Comparison of ENCODE assay signal across 8 mouse cellular contexts in genomic region chr19:5139640-5140039, GRCm38 (mm10). TPM values are rescaled to one million over a fixed set of nuclear protein-coding genes. Genes with fewer than 3 reads are reported as not detected.
A peak's percentile ranks its signal among the peaks of the same experiment; 100 is the strongest.
DNase-seq lines count a peak whose midpoint lies in the region; ATAC-seq lines count a peak whose summit lies in the region.

No protein-coding gene starts in this region.

- H3K4me3 ChIP-seq in hindbrain, embryonic 11.5 days (ENCODE audit: low read depth, low read length), result no peak overlapping the region
- no peak overlapping the region for H3K4me3 ChIP-seq in hindbrain, embryonic 12.5 days
- no peak overlapping the region for H3K4me3 ChIP-seq in midbrain, embryonic 13.5 days (replicated peaks)
- no peak overlapping the region for H3K4me3 ChIP-seq in stomach, embryonic 14.5 days (ENCODE audit: low read depth, low read length)

- WGBS in hindbrain, embryonic 11.5 days, result 3% methylated on average over 2 of the region's 2 CpGs
- 0% methylated on average over 2 of the region's 2 CpGs for WGBS in hindbrain, embryonic 12.5 days
- 2% methylated on average over 2 of the region's 2 CpGs for WGBS in midbrain, embryonic 13.5 days
- 4% methylated on average over 2 of the region's 2 CpGs for whole genome bisulfite sequencing in stomach, embryonic 14.5 days

- peak; percentile 72 for DNase-seq in hindbrain, embryonic 11.5 days (ENCODE audit: low spot score)
- DNase-seq in R1 (ENCODE audit: low read depth, low spot score), result peak; percentile 65
- DNase-seq in embryo, embryonic 10 days (ENCODE audit: low spot score), result peak; percentile 27
- peak; percentile 31 to 64 for DNase-seq in heart, postnatal 36 days
- peak; percentile 48 for DNase-seq in left cerebral cortex, adult 11 months (ENCODE audit: low spot score)

- H3K9me3 ChIP-seq in hindbrain, embryonic 11.5 days (ENCODE audit: control insufficient read depth, low read length), result no peaks in the 10 kb centered on the region
- H3K9me3 ChIP-seq in hindbrain, embryonic 12.5 days (replicated peaks), result no peaks in the 10 kb centered on the region
- no peaks in the 10 kb centered on the region for H3K9me3 ChIP-seq in midbrain, embryonic 13.5 days
- no peaks in the 10 kb centered on the region for H3K9me3 ChIP-seq in stomach, embryonic 14.5 days (ENCODE audit: control insufficient read depth, low read depth, low read length)

- ATAC-seq in hindbrain, embryonic 11.5 days (ENCODE audit: low FRiP score), result no peak
- no peak for ATAC-seq in hindbrain, embryonic 12.5 days (ENCODE audit: low FRiP score)
- peak; percentile 60; the same call in 1 of the 2 replicates for ATAC-seq in midbrain, embryonic 13.5 days
- 0 out of 2 replicates have a peak, but pooled peaks have one; percentile 42 for ATAC-seq in stomach, embryonic 14.5 days (ENCODE audit: insufficient number of reproducible peaks, insufficient read depth, low FRiP score, low read depth)

- no peak overlapping the region for H3K4me2 ChIP-seq in hindbrain, embryonic 11.5 days (replicated peaks; ENCODE audit: low read depth, low read length)
- no peak overlapping the region for H3K4me2 ChIP-seq in hindbrain, embryonic 12.5 days (replicated peaks)
- no peak overlapping the region for H3K4me2 ChIP-seq in midbrain, embryonic 13.5 days (replicated peaks)
- H3K4me2 ChIP-seq in stomach, embryonic 14.5 days (replicated peaks; ENCODE audit: low read depth, low read length), result no peak overlapping the region

- no peak overlapping the region for H3K9ac ChIP-seq in hindbrain, embryonic 11.5 days (ENCODE audit: low read depth, low read length)
- H3K9ac ChIP-seq in hindbrain, embryonic 12.5 days, result no peak overlapping the region
- no peak overlapping the region for H3K9ac ChIP-seq in midbrain, embryonic 13.5 days (replicated peaks)
- H3K9ac ChIP-seq in stomach, embryonic 14.5 days (replicated peaks; ENCODE audit: low read depth, low read length), result no peak overlapping the region

- no peaks in the 10 kb centered on the region for H3K36me3 ChIP-seq in hindbrain, embryonic 11.5 days (ENCODE audit: control insufficient read depth, insufficient read depth, low read length)
- H3K36me3 ChIP-seq in hindbrain, embryonic 12.5 days, result peaks cover 38% of the 10 kb centered on the region
- H3K36me3 ChIP-seq in midbrain, embryonic 13.5 days, result peaks cover 69% of the 10 kb centered on the region
- peaks cover 25% of the 10 kb centered on the region for H3K36me3 ChIP-seq in stomach, embryonic 14.5 days (ENCODE audit: control insufficient read depth, insufficient read depth, low read length)

- H3K27ac ChIP-seq in hindbrain, embryonic 11.5 days (ENCODE audit: low read depth, low read length), result no peak overlapping the region
- H3K27ac ChIP-seq in hindbrain, embryonic 12.5 days, result no peak overlapping the region
- H3K27ac ChIP-seq in midbrain, embryonic 13.5 days, result no peak overlapping the region
- no peak overlapping the region for H3K27ac ChIP-seq in stomach, embryonic 14.5 days (ENCODE audit: low read length)

- H3K4me1 ChIP-seq in hindbrain, embryonic 11.5 days (replicated peaks; ENCODE audit: control insufficient read depth, insufficient read depth, low read length), result no peaks in the 10 kb centered on the region
- no peaks in the 10 kb centered on the region for H3K4me1 ChIP-seq in hindbrain, embryonic 12.5 days
- no peaks in the 10 kb centered on the region for H3K4me1 ChIP-seq in midbrain, embryonic 13.5 days (replicated peaks)
- no peaks in the 10 kb centered on the region for H3K4me1 ChIP-seq in stomach, embryonic 14.5 days (ENCODE audit: control insufficient read depth, insufficient read depth, low read length)

- no peaks in the 10 kb centered on the region for H3K27me3 ChIP-seq in hindbrain, embryonic 11.5 days (ENCODE audit: control insufficient read depth, insufficient read depth, low read length)
- H3K27me3 ChIP-seq in hindbrain, embryonic 12.5 days, result no peaks in the 10 kb centered on the region
- H3K27me3 ChIP-seq in midbrain, embryonic 13.5 days, result no peaks in the 10 kb centered on the region
- H3K27me3 ChIP-seq in stomach, embryonic 14.5 days (ENCODE audit: control insufficient read depth, insufficient read depth, low read length), result no peaks in the 10 kb centered on the region

- intact Hi-C loops in heart, postnatal 36 days (cut with DNase I), result loop anchor here (1.0 to 2.0 kb wide), 2 partner anchors 22 to 45 kb away; no protein-coding TSS in a partner anchor

RNA-seq across cellular contexts. Expression of gene Klc2, which starts 21.3 kb away (rescaled TPM):
- polyA plus RNA-seq in hindbrain, embryonic 11.5 days (2014; fragmentation: Nextera tagmentation; extraction: Ambion mirVana), result 34.6 and 36.5 TPM in 2 replicates
- polyA plus RNA-seq in hindbrain, embryonic 12.5 days (2016; fragmentation: Nextera tagmentation; extraction: Ambion mirVana), result 56.1 and 67.3 TPM in 2 replicates
- total RNA-seq in heart, postnatal 36 days (2021), result 10 to 100 TPM; 47.3 to 49.7 TPM
- 63.1 and 69.0 TPM in 2 replicates for polyA plus RNA-seq in midbrain, embryonic 13.5 days (2015; fragmentation: Nextera tagmentation; extraction: Ambion mirVana)
- 15.7 and 15.9 TPM in 2 replicates for polyA plus RNA-seq in stomach, embryonic 14.5 days (2014; fragmentation: Nextera tagmentation; extraction: Ambion mirVana)

RNA-seq across cellular contexts. Expression of gene Rab1b, which starts 32.8 kb away (rescaled TPM):
- polyA plus RNA-seq in hindbrain, embryonic 11.5 days (2014; fragmentation: Nextera tagmentation; extraction: Ambion mirVana), result 217 and 230 TPM in 2 replicates
- 239 and 242 TPM in 2 replicates for polyA plus RNA-seq in hindbrain, embryonic 12.5 days (2016; fragmentation: Nextera tagmentation; extraction: Ambion mirVana)
- total RNA-seq in heart, postnatal 36 days (2021), result 100 to 1,000 TPM; 176 to 201 TPM
- polyA plus RNA-seq in midbrain, embryonic 13.5 days (2015; fragmentation: Nextera tagmentation; extraction: Ambion mirVana), result 238 and 242 TPM in 2 replicates
- 253 TPM in 2 replicates for polyA plus RNA-seq in stomach, embryonic 14.5 days (2014; fragmentation: Nextera tagmentation; extraction: Ambion mirVana)

RNA-seq across cellular contexts. Expression of gene Cnih2, which starts 41.3 kb away (rescaled TPM):
- 126 and 128 TPM in 2 replicates for polyA plus RNA-seq in hindbrain, embryonic 11.5 days (2014; fragmentation: Nextera tagmentation; extraction: Ambion mirVana)
- polyA plus RNA-seq in hindbrain, embryonic 12.5 days (2016; fragmentation: Nextera tagmentation; extraction: Ambion mirVana), result 213 and 216 TPM in 2 replicates
- under 1 TPM; 0.30 to 0.31 TPM for total RNA-seq in heart, postnatal 36 days (2021)
- 321 and 357 TPM in 2 replicates for polyA plus RNA-seq in midbrain, embryonic 13.5 days (2015; fragmentation: Nextera tagmentation; extraction: Ambion mirVana)
- polyA plus RNA-seq in stomach, embryonic 14.5 days (2014; fragmentation: Nextera tagmentation; extraction: Ambion mirVana), result 25.8 and 27.3 TPM in 2 replicates

RNA-seq across cellular contexts. Expression of gene Yif1a, which starts 51.3 kb away (rescaled TPM):
- polyA plus RNA-seq in hindbrain, embryonic 11.5 days (2014; fragmentation: Nextera tagmentation; extraction: Ambion mirVana), result 75.6 and 81.3 TPM in 2 replicates
- polyA plus RNA-seq in hindbrain, embryonic 12.5 days (2016; fragmentation: Nextera tagmentation; extraction: Ambion mirVana), result 60.3 and 61.6 TPM in 2 replicates
- total RNA-seq in heart, postnatal 36 days (2021), result 100 to 1,000 TPM in 1 of 2 experiments, 10 to 100 TPM in 1; 89.0 to 102 TPM
- 57.1 and 59.0 TPM in 2 replicates for polyA plus RNA-seq in midbrain, embryonic 13.5 days (2015; fragmentation: Nextera tagmentation; extraction: Ambion mirVana)
- polyA plus RNA-seq in stomach, embryonic 14.5 days (2014; fragmentation: Nextera tagmentation; extraction: Ambion mirVana), result 112 and 117 TPM in 2 replicates

RNA-seq across cellular contexts. Expression of gene Tmem151a, which starts 54.3 kb away (rescaled TPM):
- 1.6 and 1.8 TPM in 2 replicates for polyA plus RNA-seq in hindbrain, embryonic 11.5 days (2014; fragmentation: Nextera tagmentation; extraction: Ambion mirVana)
- polyA plus RNA-seq in hindbrain, embryonic 12.5 days (2016; fragmentation: Nextera tagmentation; extraction: Ambion mirVana), result 1.5 and 2.4 TPM in 2 replicates
- 1 to 10 TPM; 1.7 to 2.8 TPM for total RNA-seq in heart, postnatal 36 days (2021)
- 3.7 and 4.4 TPM in 2 replicates for polyA plus RNA-seq in midbrain, embryonic 13.5 days (2015; fragmentation: Nextera tagmentation; extraction: Ambion mirVana)
- 6.4 and 7.7 TPM in 2 replicates for polyA plus RNA-seq in stomach, embryonic 14.5 days (2014; fragmentation: Nextera tagmentation; extraction: Ambion mirVana)

Comparison
In these comparisons a context has a peak if more than half of its experiments do, and no peak if none do; other contexts are left out.
1. ATAC-seq: peak in midbrain, embryonic 13.5 days (single experiment) and stomach, embryonic 14.5 days (single experiment); none in hindbrain, embryonic 11.5 days (single experiment) and hindbrain, embryonic 12.5 days (single experiment).
2. Peak in every context shown above with its lines, with median percentiles within 50 percentile points of each other: DNase-seq.